Mouse (Mus musculus) erythroblast, embryonic 14.5 days (primary cell): ENCODE results near the gene Dagla.

Source experiments
- GATA1 ChIP-seq: IDR thresholded peaks from 2 replicates; pipeline ENCODE4 v1.6.1; 2012; ENCODE audit warnings: low read length, inconsistent platforms, mixed read lengths
- TAL1 ChIP-seq: IDR thresholded peaks from 3 replicates; pipeline ENCODE4 v1.6.1; 2012; ENCODE audit warnings: low read length, inconsistent platforms, mixed read lengths

GRCm38 (mm10) chr19:10232327-10233017 is 72.2 kb downstream of the Dagla start:
- TF ChIP-seq GATA1 (no peak), TAL1 (no peak)
